Mouse (Mus musculus): Measurements from ENCODE around the gene Arhgap20. TPM values are rescaled to one million over a fixed set of nuclear protein-coding genes. Genes with fewer than 3 reads are reported as not detected.
A peak's percentile ranks its signal among the peaks of the same experiment; 100 is the strongest.

The Arhgap20 gene
- total and polyA plus RNA-seq, 2 experiments from 2014 or later, result 0.83 to 1.6 TPM

GRCm38 (mm10) chr9:51765417-51766174, 459 bp downstream of the Arhgap20 start:
- H3K27ac ChIP-seq (ENCODE audit: low read depth), result no peak overlapping the region
- peak overlapping the region; percentile 75 for H3K4me3 ChIP-seq (ENCODE audit: low read depth, low read length)
- H3K4me1 ChIP-seq (ENCODE audit: control insufficient read depth, insufficient read depth), result peaks cover 12% of the 10 kb centered on the region; the same call in 1 of the 2 replicates
- DNase-seq (ENCODE audit: low spot score) (no peak), ATAC-seq (ENCODE audit: insufficient read depth, low read depth) (peak; percentile 47)
- H3K27me3 ChIP-seq (ENCODE audit: control insufficient read depth, insufficient read depth, low read length), result peaks cover 61% of the 10 kb centered on the region
- H3K9ac ChIP-seq (replicated peaks; ENCODE audit: low read depth, low read length), result no peak overlapping the region
- under 1% methylated on average over 58 of the region's 58 CpGs for WGBS
- no peaks in the 10 kb centered on the region for H3K36me3 ChIP-seq (replicated peaks; ENCODE audit: control insufficient read depth, insufficient read depth, low read length)
- TF ChIP-seq EP300 (IDR thresholded peaks at IDR 0.05; ENCODE audit: low read depth) (no peak), CTCF (IDR thresholded peaks at IDR 0.05; ENCODE audit: low read depth) (no peak)
- no peaks in the 10 kb centered on the region for H3K9me3 ChIP-seq (replicated peaks; ENCODE audit: control insufficient read depth, low read length)
- peak overlapping the region; percentile 96 for H3K4me2 ChIP-seq (ENCODE audit: low read depth, low read length)

GRCm38 (mm10) chr9:51766175-51767062, 1.3 kb downstream of the Arhgap20 start:
- WGBS, result under 1% methylated on average over 27 of the region's 29 CpGs
- peak overlapping the region; percentile 96 for H3K4me2 ChIP-seq (ENCODE audit: low read depth, low read length)
- H3K27me3 ChIP-seq (ENCODE audit: control insufficient read depth, insufficient read depth, low read length), result peaks cover 55% of the 10 kb centered on the region
- DNase-seq (ENCODE audit: low spot score), result no peak
- H3K4me1 ChIP-seq (ENCODE audit: control insufficient read depth, insufficient read depth), result peaks cover 12% of the 10 kb centered on the region; the same call in 1 of the 2 replicates
- H3K9me3 ChIP-seq (replicated peaks; ENCODE audit: control insufficient read depth, low read length), result no peaks in the 10 kb centered on the region
- H3K27ac ChIP-seq (ENCODE audit: low read depth), result no peak overlapping the region
- no peaks in the 10 kb centered on the region for H3K36me3 ChIP-seq (replicated peaks; ENCODE audit: control insufficient read depth, insufficient read depth, low read length)
- no peak overlapping the region for H3K9ac ChIP-seq (replicated peaks; ENCODE audit: low read depth, low read length)
- TF ChIP-seq EP300 (IDR thresholded peaks at IDR 0.05; ENCODE audit: low read depth) (no peak), CTCF (IDR thresholded peaks at IDR 0.05; ENCODE audit: low read depth) (no peak)
- no peak; the same call in 1 of the 2 replicates for ATAC-seq (ENCODE audit: insufficient read depth, low read depth)
- H3K4me3 ChIP-seq (ENCODE audit: low read depth, low read length), result peak overlapping the region; percentile 75

DNA sequence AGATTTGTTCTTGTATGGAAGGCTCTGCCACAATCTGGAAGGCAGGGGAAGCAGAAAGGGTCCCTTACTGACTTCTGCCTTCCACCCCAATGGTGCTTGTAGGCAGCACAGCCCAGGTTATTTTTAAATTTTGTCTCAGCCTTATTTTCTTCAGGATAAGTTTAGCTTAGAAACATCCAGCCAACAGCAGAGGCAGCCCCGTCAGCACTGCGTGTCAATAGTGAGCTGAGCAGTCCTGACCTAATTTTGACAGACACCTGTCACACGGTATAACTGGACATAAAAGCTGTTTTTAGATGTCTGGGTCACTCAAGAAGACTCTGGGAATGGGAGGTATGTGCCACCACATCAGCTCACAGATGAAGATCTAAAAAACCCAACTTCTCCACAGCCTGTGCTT, 9.1 kb downstream of the Arhgap20 start:
- no peak for TF ChIP-seq EP300 (IDR thresholded peaks at IDR 0.05; ENCODE audit: low read depth)
- no peak for TF ChIP-seq CTCF (IDR thresholded peaks at IDR 0.05; ENCODE audit: low read depth)
- Histone ChIP-seq H3K9ac (replicated peaks; ENCODE audit: low read depth, low read length) (no peak overlapping the region), H3K27me3 (ENCODE audit: control insufficient read depth, insufficient read depth, low read length) (no peaks in the 10 kb centered on the region), H3K4me2 (ENCODE audit: low read depth, low read length) (no peak overlapping the region), H3K4me1 (ENCODE audit: control insufficient read depth, insufficient read depth) (peaks cover 9% of the 10 kb centered on the region; the same call in 1 of the 2 replicates), H3K36me3 (replicated peaks; ENCODE audit: control insufficient read depth, insufficient read depth, low read length) (no peaks in the 10 kb centered on the region), H3K4me3 (ENCODE audit: low read depth, low read length) (no peak overlapping the region), H3K27ac (ENCODE audit: low read depth) (no peak overlapping the region), H3K9me3 (replicated peaks; ENCODE audit: control insufficient read depth, low read length) (no peaks in the 10 kb centered on the region)
- DNase-seq (ENCODE audit: low spot score) (no peak), ATAC-seq (ENCODE audit: insufficient read depth, low read depth) (no peak)
- WGBS, result 39% methylated on average over 3 of the region's 3 CpGs

DNA sequence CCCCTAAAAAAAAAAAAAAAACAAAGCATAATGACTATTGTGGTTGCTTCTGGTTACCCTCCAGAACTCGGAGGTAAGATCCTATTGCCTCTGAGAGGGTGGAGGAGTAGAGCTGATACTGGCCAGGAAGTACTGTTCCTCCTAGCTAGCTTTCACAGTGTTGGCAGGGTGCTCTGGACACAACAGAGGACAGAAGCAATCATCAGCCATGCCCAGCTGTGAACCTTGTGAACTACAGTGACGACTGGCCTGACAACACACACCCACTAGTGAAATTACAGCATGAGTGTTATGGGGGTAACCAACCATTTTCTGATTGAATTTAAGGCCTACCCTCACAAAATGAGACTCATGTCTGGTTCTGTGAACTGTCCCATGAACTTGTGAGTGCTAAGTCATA, 11.3 kb downstream of the Arhgap20 start:
- ATAC-seq (ENCODE audit: insufficient read depth, low read depth), result no peak
- WGBS, result 54% methylated on average over 2 of the region's 2 CpGs

DNA sequence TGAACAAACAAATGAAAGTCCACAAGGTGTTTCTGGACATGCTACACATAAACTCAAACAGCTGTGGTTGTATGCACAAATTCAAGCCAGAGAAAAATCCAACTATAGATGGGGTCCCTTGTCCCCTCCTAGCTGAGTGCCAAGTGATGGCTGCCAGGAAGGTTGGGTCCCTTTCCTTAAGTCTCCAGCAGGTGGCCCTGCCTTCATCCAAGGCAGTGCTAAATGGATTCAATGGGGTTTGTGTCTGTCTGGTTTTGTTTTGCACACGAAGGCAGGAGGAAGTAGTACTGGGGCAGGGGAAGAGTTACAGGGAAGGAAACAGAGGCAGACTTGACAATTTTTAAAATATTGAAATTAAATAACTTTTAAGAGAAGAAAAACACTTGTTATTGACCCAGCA, 12.0 kb downstream of the Arhgap20 start:
- no peaks in the 10 kb centered on the region for H3K9me3 ChIP-seq (replicated peaks; ENCODE audit: control insufficient read depth, low read length)
- H3K4me3 ChIP-seq (ENCODE audit: low read depth, low read length), result no peak overlapping the region
- no peak for TF ChIP-seq EP300 (IDR thresholded peaks at IDR 0.05; ENCODE audit: low read depth)
- peak; percentile 68 for TF ChIP-seq CTCF (IDR thresholded peaks at IDR 0.05; ENCODE audit: low read depth)
- H3K36me3 ChIP-seq (replicated peaks; ENCODE audit: control insufficient read depth, insufficient read depth, low read length), result no peaks in the 10 kb centered on the region
- H3K4me1 ChIP-seq (ENCODE audit: control insufficient read depth, insufficient read depth), result peaks cover 9% of the 10 kb centered on the region; the same call in 1 of the 2 replicates
- H3K4me2 ChIP-seq (ENCODE audit: low read depth, low read length), result no peak overlapping the region
- 0% methylated on average over 1 of the region's 1 CpGs for WGBS
- H3K27me3 ChIP-seq (ENCODE audit: control insufficient read depth, insufficient read depth, low read length), result no peaks in the 10 kb centered on the region
- no peak overlapping the region for H3K9ac ChIP-seq (replicated peaks; ENCODE audit: low read depth, low read length)
- DNase-seq (ENCODE audit: low spot score), result no peak
- no peak; the same call in 1 of the 2 replicates for ATAC-seq (ENCODE audit: insufficient read depth, low read depth)
- H3K27ac ChIP-seq (ENCODE audit: low read depth), result no peak overlapping the region

More for the DNA sequence above, 11.3 kb downstream of the Arhgap20 start:
- Histone ChIP-seq H3K4me2 (ENCODE audit: low read depth, low read length) (no peak overlapping the region), H3K27ac (ENCODE audit: low read depth) (no peak overlapping the region), H3K27me3 (ENCODE audit: control insufficient read depth, insufficient read depth, low read length) (no peaks in the 10 kb centered on the region), H3K4me3 (ENCODE audit: low read depth, low read length) (no peak overlapping the region), H3K4me1 (ENCODE audit: control insufficient read depth, insufficient read depth) (peaks cover 9% of the 10 kb centered on the region; the same call in 1 of the 2 replicates), H3K36me3 (replicated peaks; ENCODE audit: control insufficient read depth, insufficient read depth, low read length) (no peaks in the 10 kb centered on the region), H3K9ac (replicated peaks; ENCODE audit: low read depth, low read length) (no peak overlapping the region), H3K9me3 (replicated peaks; ENCODE audit: control insufficient read depth, low read length) (no peaks in the 10 kb centered on the region)
- no peak for DNase-seq (ENCODE audit: low spot score)
- TF ChIP-seq EP300 (IDR thresholded peaks at IDR 0.05; ENCODE audit: low read depth) (no peak), CTCF (IDR thresholded peaks at IDR 0.05; ENCODE audit: low read depth) (no peak)
